Mouse (Mus musculus) layer of hippocampus, postnatal 36 days (tissue): ENCODE measurements around the gene Rad9b. TPM values are rescaled to one million over a fixed set of nuclear protein-coding genes. Genes with fewer than 3 reads are reported as not detected.
A peak's percentile ranks its signal among the peaks of the same experiment; 100 is the strongest.

Source experiments
- DNase-seq, 2 experiments: peaks; one replicate each; pipeline ENCODE4 v3.0.0; 2022
- total RNA-seq, 2 experiments: library from RNA; stranded (reverse); gene quantifications; 2 replicates each; pipeline ENCODE4 v1.2.3; 2021

The Rad9b gene
- total RNA-seq, 2 experiments from 2014 or later = 4.5 to 4.9 TPM

DNA sequence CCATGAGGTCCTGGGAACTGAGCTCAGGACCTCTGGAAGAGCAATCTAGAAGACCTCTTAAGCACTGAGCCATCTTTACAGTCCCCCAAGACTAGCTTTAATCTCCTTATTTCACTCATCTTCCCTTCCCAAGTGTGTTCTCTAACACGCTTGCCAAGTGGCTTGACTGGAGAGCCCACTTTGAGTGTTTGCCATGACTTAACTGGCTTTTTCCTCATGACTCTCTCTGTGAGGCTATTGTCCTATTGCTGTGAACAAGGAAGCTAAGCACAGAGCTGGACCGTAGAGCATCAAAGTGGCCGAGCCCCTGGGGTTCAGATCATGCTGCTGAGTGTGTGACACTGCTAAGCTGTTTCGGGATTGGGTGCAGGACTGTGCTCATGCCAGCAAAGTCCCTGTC is 41.7 kb downstream of the Rad9b start:
- no peak for DNase-seq

DNA sequence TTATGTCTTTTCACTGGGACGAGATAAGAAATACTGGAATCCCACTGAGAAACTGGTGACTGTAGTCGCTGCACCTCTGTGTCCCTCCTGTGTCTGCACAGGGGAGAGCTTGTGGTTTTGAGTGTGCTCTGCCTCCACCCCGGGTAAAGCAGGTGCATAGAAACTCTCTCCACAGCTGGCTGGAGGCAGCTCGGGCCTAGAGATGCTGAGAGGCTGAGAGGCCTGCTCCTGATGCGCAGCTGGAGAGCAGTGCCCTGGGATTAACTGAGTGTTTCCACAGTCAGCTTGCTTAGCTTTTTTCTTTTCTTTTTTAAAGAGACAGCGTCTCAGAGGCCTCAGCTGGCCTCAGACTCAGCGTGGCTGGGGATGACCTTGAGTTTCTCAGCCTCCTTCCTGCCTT is 42.3 kb downstream of the Rad9b start:
- DNase-seq = no peak

DNA sequence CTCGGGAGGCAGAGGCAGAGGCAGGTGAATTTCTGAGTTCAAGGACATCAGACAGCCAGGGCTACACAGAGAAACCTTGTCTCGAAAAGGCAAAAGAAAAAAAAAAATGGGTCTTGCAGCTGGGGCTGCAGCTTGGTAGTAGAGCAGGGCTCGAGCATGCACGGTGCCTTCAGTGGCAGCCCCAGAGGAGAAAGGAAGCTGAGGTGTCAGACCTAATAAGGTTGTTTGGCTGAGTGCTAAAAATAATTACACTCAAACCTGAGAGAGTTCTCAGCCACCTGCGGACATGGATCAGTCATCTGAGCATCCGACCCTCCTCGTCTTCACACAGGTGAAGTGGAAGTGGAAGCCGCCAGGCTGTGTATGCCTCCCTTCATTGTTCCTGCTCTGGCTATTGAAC is 43.3 kb downstream of the Rad9b start:
- no peak for DNase-seq

DNA sequence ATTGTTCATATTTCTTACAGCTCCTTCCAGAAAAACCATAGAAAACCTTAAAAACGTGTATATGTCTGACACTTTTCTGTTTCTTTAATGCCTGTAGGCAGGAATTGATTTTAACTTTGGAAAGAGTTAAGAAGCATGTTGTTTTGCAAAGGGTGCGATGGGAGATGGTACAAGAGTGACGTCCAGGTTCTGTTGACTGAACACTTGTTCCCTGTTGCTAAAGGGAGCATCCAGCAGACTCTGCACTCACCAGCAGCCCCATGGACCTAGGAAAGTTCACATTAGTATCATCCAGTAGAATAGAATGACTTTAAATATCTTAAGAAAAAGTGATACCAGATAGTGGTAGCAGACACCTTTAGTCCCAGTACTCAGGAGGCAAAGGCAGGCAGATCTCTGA is 47.5 kb downstream of the Rad9b start:
- DNase-seq = no peak

DNA sequence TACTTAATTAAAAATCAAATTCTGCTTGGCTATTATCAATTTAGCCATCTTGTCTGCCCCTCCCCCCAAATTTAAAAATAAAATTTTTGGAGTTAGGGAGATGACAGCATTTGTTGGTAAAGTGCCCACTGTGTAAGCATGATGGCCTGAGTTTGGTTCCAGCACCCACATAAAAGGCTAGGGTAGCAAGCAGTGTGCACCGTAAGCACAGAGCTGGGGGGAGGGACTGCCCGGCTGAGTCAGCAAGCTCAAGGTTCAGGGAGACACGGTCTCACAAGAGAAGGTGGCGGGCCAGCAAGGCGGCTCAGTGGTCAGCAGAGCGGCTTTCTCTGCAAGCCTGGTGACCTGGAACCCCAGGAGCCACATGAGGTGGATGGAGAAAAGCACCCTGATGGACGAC is 48.6 kb downstream of the Rad9b start:
- DNase-seq = no peak

DNA sequence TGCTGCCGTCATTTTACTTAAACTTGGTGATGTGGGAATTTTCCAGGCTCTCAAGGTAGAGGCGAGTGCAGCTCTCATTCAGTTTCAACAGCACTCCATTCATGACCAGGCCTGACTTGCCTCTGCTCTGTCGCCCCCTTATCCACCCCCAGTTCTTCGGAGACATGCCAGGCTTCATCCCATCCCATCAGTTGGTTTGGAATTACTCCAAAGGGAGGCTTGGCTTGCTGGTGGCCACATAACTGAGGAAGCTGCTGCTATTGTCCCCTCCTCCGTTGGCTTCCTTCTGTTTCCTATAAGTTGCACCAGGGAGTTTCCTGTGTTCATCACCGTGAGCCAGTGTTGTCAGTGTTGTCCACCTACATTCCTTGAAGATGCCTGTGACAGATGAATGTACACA is 49.5 kb downstream of the Rad9b start:
- no peak for DNase-seq

DNA sequence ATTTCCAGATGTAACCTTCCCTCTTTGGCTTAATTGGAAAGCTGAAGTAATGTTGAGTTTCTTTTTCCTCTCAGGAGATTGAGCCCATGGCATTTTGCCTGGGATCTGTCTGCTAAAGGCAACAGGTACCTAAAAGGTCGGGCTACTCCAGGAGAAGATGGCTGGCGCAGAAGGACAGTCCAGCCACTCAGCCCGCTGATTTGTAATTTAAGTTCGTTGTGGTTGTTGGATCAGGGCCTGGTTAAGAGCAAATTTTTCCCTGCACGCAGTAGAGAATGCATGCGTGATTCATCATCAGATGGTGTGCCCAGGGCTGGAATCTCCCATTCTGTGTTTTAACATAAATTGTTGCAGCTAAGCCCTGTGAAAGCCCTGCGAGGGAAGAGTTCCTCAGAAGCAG is 50.1 kb downstream of the Rad9b start:
- no peak for DNase-seq

DNA sequence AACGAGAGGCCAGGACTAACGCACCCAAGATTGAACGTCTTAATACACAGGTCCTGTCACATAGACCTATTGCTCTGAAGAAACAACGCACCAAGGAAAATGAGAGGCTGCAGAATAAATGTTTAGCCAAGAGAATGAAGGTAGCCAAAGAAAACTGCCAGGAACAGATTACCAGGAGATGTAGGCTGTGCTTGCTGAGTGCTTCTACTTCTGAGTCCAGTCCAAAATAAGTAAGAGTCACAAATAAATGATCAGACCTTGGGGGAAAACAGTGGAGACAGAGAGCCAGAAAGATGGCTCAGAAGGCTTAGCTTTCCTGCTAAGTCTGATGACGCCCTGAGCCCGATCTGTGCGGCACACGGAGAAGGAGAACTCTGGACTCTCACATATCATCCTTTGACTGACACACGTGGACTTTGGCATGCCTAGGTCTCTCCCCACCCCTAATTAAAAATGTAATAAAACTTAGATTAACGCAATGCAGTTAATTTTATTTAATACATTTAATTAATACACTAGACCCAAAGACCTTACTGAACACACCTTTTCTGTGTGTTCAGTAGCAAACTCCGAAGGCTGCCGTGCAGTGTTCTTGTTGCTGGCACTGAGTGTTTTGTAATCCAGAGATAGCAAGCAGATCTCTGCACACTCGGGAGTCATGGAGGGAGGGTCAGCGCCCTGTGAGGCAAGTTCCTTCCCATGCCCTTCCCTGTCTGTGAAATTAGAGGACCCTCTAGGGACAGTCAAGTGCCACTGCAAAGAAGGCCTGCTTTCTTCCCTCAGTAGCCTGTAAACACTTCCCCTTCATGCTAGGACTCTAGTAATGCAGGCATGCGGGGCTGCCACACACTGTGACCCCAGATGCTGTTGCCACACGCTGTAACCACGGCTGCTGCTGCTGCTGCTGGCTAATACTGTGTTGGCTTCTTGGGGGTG is 51.0 kb downstream of the Rad9b start:
- DNase-seq = no peak

DNA sequence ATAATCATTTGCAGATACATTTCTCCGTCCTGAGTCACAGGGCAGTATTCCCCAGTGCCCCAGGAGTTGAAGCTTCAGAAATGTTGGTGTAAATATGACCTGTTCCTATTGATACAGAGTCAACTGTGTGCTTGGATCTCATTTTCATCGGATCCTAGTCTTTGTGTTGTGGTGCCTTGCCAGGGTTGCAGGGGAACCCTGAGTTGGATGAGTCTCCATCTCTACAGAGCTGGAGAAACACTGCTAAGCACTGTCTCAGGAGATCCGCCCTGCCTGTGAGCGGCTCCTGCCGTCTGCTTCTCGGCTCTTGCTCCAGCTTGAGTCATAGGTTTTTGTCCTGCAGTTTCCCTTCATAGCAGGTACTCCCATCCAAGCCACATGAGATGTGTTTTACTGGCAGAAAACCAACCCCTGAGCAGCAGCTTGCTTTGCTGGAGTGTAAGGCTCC is 53.9 kb downstream of the Rad9b start:
- DNase-seq = no peak

DNA sequence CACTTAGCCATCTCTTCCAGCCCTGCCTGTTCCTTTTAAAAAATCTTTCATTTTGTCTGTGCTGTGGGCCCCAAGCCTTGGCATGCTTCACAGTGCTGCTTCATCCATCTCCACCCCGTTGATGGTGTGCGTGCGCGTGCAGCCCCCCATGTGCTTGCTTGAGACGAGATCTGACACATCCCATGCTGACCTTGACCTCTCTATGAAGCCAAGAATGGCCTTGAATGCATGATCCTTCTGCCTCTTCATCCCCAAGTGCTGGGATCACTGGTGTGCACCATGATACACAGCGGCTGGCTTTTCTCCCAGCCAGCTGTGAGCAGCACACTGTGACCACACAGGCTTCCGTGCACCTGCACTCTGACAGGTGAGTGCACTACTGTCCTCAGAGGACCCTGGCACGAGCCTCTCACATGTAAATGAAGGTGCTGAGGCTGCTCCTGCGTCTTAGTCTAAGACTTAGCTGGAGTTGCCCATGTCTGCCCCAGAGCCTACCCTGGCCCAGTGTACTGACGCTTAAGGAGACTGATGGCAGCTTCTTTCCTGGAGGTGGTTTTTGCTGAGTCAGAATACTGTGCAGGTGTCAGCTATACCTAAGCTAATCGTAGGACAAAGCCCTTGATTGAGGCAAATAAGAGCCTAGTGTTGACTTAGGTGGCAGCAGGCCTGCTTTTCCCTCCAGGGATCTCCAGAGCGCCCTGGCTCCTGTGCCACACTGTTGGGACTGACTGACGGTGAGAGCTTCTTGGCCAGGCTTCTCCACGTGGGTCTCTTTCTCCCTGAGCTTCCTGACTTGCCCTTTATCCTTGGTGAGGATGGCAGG is 58.7 kb downstream of the Rad9b start:
- DNase-seq = no peak

DNA sequence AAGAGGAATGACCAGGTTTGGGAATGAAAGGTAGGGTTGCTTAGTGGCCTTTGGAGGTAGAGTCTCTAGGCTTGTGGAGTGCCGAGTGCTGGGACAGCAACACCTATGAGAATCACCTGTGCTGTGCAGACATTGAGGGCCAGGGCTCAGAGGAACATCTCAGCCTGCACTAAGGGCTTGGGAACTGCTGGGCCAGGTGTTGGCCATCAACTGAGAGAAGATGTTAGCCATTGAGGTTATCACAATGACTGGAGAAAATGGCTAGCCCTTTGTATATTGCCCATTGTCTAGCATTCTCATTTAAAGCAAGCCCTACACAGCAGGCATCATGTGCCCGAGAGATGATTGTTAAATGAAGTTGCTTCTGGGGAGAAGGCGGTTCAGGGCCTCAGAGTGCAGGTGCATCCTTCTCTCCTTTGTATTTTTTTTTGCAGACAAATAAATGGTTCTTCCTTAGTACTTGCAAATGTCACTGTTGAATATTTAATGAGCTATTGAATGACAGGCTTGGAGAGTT is 59.8 kb downstream of the Rad9b start:
- DNase-seq = no peak

DNA sequence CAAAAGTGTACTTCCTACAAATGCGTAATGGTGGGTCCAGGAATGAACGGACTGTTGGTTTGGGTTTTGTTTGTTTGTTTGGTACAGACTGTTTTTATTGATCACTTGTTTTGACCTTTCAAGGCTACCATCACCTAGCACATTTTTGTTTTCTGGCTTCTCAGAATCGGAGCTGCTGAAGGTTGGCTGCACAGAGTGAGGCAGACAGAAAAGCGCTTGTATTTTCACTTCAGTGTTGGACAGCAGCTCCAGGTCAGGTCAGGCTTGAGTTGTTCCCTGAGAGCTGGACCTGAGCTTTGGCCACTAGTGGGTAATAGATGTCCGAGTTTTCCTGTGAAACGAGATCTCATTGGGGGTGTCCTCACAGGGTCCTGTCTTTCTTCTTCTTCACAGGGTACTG is 60.9 kb downstream of the Rad9b start:
- no peak for DNase-seq

DNA sequence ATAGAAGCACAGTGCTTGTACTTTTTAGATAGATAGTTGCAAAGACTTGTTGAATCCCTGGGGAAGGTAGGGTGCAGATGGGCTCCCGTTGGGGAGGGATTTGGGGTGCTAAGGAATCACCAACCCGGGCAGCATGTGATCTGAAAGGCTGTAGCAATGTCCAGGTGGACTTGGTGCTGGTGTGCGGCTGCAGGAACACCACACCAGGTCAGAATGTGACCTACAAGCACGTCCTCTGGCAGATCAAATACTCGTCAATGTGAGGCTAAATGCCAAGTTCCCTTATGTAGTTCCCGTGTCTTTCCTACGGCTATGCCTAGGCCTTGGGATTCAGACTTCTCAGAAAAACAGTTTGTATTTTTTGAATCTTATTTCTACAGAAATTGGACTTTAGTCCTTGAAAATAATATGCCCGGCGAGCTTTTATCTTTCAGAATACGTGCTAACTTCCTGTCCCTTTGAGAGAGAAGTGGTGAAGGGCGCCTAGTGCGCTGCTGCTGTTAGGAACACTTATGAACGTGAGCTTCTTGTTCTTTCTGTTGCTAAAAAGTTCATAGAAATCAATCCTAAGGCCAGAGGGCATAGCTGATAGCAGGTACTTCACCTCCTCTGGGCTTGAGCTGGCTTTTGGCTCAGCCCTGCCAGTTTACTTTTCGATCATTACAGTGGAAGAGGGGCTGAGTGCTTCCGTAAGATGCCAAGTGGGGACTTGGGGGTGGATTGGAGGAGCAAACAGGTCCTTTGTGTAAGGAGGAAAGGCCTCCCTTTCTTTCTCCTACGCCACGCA is 62.3 kb downstream of the Rad9b start:
- no peak for DNase-seq

DNA sequence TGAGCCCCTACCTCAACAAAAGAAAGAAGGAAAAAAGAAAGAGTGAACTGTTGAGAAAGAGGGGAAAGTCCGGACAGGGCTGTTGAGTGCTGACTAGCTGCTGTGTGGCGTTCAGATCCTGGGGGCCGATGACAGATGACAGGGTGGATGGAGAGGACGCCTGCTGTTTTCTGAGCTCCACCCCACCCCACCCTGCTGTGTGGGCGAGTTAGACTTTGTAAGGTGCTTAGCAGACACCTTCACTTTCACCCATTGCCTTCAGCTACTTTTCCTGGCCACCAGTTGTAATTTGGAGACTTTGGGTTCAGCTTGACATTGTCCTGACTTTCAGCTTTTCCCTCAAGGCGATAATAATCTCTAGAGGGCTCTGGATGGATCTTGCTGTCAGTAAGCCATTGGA is 62.9 kb downstream of the Rad9b start:
- no peak for DNase-seq

DNA sequence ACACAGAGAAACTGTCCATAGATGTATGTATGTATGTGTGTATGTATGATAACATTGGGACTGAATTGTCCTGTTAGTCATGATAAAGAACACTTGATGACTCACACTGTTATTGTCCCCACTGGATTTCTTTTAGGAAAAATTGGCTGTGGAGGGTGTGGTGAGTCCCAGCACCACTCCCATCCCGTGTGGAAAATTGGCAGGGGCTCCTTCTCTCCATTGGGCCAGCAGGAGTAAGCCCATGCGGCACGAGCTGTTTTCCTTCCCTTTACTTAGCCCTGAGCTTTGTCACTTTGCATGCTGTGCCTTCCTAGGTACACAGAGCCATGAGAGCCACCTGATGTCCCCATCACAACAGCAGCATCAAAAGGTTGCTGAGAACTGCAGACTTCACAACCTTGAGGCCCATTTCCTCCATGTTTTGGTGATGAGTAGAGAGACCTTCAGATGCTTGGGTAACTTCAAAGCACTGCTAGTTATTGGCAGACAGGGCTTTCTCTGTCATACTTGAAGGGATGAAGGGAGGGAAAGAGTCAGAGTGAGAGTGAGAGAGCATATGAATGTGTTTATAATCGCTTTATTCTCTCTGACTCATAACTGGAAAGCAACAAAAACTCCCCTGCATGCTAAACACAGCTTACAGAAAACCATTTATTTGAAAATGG is 65.8 kb downstream of the Rad9b start:
- no peak for DNase-seq

DNA sequence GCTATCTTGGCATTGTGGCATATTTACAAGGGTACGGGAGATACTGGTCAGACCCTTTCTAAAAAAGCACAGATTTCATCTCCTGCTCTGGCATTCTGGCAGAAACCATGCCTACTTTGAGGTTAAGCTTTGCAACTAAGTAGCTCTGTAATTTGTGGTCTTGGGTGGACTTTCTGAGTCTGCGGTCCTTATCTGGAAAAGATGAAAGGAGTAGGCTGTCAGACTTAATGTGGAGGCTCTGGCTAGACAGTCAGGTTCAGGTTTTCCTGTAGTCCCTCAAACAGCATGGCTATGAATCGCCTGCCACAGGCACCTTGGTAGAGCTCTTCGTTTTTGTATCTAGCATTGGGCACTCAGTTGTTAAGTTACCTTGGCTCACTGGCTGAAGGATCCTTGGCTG is 67.0 kb downstream of the Rad9b start:
- DNase-seq = no peak

DNA sequence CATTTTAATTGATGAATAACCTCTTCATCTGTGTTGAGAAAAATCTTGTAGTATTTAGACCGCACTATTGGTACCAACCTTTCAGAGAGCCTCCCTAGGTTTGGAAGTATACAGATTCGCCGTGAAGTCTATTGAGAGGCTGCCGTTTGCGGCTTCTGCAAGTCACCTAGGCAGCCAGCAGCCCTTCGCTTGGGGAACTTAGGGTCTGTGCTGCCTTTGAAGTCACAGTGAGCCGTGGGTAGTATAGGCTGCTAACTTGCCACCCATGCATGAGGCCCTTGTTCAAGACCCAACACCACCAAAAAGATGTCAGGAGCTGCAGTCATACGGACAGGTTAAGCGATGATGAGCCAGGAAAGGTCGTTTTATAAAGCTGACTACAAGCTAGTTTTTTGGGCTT is 67.8 kb downstream of the Rad9b start:
- DNase-seq = no peak

DNA sequence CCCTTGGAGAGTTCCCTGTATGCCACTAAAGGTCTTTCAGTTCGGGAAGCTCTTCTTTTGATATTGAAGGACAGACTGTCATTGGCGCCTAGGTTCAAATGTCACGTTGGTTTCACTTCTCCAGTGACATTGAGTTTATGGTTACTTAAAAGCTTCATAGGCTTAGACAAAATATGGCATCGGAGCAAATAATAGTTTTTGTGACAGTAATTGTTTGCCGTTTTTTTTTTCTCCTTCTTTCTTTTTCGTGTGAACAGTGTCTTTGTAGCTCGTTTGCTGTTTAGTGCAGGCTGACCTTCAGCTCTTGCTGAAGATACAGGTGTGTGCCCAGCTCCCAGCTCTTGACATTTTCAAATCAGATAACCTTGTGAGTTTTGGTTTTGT is 68.3 kb downstream of the Rad9b start:
- no peak for DNase-seq

DNA sequence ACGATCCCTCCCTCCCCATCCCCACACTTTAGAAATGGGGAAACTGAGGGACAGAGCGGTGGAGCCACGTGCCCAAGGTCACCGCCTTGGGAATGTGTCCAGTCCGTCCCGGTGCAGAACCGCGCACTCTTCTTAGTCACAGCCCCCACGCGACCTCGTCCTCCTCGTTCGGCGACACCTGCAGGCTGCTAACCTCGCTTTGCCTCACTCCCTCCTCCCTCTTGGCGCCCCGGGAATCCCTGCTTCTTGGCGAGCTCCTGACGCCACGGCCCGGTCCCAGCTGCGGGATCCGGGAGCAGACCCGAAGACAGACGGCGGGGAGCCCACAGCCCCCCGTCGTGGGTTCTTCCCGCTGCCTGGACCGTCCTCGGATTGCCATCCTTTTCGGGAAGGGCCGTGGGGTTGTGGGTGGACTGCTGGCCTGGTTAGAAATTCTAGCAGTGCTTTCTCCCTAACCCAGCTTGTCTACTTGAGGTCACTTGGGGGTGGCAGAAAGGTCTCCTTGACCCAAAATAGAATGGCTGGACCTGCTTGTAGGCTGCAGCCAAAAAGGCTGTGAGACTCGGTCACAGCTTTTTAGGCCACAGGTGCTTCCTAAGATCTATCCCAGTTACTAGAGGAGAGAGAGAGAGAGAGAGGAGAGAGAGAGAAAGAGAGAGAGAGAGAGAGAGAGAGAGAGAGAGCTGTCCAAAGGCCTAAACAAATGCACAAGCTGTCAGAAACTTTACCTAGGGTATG is 68.8 kb downstream of the Rad9b start:
- DNase-seq = peak in 1 of 2 experiments; percentile 37

DNA sequence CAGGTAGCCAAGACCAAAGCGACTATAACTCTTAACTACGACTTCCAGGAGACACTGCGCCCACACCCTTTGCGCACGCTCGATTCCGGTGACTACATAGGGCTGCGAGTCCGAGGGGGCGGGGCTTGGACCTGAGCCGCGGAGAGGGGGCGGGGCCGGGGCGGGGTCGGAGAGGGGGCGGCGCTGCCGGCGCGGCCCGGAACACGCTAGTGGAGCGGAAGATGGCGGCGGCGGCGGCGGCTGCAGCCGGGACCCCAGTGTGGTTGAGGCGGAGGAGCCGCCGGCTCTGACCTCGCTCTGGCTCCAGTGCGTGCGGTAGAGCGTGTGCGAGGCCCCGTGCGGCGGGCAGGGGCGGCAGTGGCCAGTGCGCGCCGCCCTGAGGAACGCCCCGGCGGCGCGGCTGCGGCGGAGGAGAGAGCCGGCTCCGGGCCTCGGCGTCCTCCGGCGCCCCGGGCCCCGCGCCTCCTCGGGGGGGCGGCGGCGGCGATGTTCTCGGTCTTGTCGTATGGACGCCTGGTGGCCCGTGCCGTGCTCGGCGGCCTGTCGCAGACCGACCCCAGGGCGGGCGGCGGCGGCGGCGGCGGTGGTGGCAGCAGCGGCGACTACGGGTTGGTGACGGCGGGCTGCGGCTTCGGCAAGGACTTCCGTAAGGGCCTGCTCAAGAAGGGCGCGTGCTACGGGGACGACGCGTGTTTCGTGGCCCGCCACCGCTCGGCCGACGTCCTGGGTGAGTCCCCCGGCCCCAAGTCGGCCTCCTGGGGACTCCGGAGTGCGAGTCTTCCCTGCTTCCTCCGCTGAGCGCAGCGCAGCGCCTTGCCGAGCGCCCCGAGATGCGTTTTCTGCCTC is 69.6 kb downstream of the Rad9b start, which contains the start of gene Pptc7:
Gene Pptc7 (plus strand): TSS at position 183 of the 846 bp plus-strand sequence.
- peak; percentile 80 to 81 for DNase-seq
